Mouse (Mus musculus) duodenum, adult 2 months (tissue): ENCODE results near the gene Rnaseh2b. TPM values are rescaled to one million over a fixed set of nuclear protein-coding genes. Genes with fewer than 3 reads are reported as not detected.

Experiments used
- polyA plus RNA-seq: library from polyadenylated mRNA; depleted of rRNA; stranded (reverse); fragments of >200 nt; gene quantifications from 2 replicates; pipeline ENCODE4 v1.2.3, GENCODE M21; 2012; ENCODE audit warnings: low replicate concordance; rRNA removed

The Rnaseh2b gene
- 0.51 and 0.71 TPM in 2 replicates for polyA plus RNA-seq

GRCm38 (mm10) chr14:62292488-62293339 lies at the start of gene Rnaseh2b, which contains the start of gene Dleu7:
Gene Rnaseh2b, plus strand, starts transcription at chr14:62292589.
Gene Dleu7, minus strand, starts transcription at chr14:62293047.

Other genes with a start within 250 kb of the Rnaseh2b start
- 0.21 and 1.2 TPM in 2 replicates for gene Dleu7, start 458 bp downstream of the Rnaseh2b start, polyA plus RNA-seq
- gene Gucy1b2, start 163.7 kb downstream of the Rnaseh2b start, polyA plus RNA-seq: not detected in 2 replicates